Comparison of ENCODE assay signal across 7 mouse cellular contexts in the genomic region with DNA sequence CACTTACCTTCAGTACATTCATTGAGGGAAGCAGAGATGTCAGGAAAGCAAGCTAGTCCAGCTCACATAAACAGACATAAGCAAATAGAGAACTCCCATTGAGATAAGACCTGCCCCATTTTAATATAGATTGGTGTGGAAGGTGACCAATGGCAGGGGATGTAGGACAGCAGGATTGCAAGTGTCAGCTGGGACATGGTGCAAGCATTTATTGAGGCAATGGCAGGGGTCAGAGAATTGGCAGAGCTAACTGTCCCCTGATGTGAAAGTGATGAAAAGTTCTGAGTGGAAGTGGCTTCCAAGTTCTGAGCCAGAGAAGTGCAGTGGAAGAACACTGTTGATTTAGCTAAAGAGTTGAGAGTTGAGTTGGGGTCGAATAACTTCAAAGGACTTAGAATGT. TPM values are rescaled to one million over a fixed set of nuclear protein-coding genes. Genes with fewer than 3 reads are reported as not detected.
DNase-seq lines count a peak whose midpoint lies in the region; ATAC-seq and TF ChIP-seq lines count a peak whose summit lies in the region.

A gene (minus strand): TSS at position 105 of the 400 bp plus-strand sequence.

- no peak for ATAC-seq in forebrain, embryonic 12.5 days (ENCODE audit: low FRiP score)
- no peak for ATAC-seq in limb, embryonic 14.5 days (ENCODE audit: low FRiP score, low read depth)

- no peak within 1 kb of the TSS for H3K9ac ChIP-seq in CH12.LX (ENCODE audit: insufficient read depth, low read depth)
- no peak within 1 kb of the TSS for H3K9ac ChIP-seq in forebrain, embryonic 12.5 days
- H3K9ac ChIP-seq in limb, embryonic 14.5 days (ENCODE audit: low read depth, low read length, severe bottlenecking), result no peak within 1 kb of the TSS

- H3K79me3 ChIP-seq in C2C12 (ENCODE audit: low read depth), result no peaks in the 10 kb centered on the region

- H3K4me3 ChIP-seq in C2C12 (ENCODE audit: insufficient read depth, poor library complexity, severe bottlenecking) (no peak within 1 kb of the TSS), CH12.LX (replicated peaks in 1 of 3; ENCODE audit: low read depth in 2 of 3, low read length in 2 of 3, poor library complexity in 1 of 3) (no peak within 1 kb of the TSS)
- no peak within 1 kb of the TSS for H3K4me3 ChIP-seq in forebrain, embryonic 12.5 days (replicated peaks)
- no peak within 1 kb of the TSS for H3K4me3 ChIP-seq in limb, embryonic 14.5 days (replicated peaks; ENCODE audit: low read length)

- H3K79me2 ChIP-seq in C2C12 (ENCODE audit: control insufficient read depth, insufficient read depth) (peaks cover under 1% of the 10 kb centered on the region), CH12.LX (replicated peaks; ENCODE audit: control insufficient read depth, extremely low read depth, insufficient read depth, poor library complexity, severe bottlenecking) (no peaks in the 10 kb centered on the region)

- no peak for TF ChIP-seq RAD21 in CH12.LX (IDR thresholded peaks at IDR 0.05; ENCODE audit: low read depth, low read length)

- H3K27me3 ChIP-seq in C2C12 (ENCODE audit: control insufficient read depth, insufficient read depth, insufficient read length) (no peaks in the 10 kb centered on the region), CH12.LX (replicated peaks) (no peaks in the 10 kb centered on the region)
- no peaks in the 10 kb centered on the region for H3K27me3 ChIP-seq in forebrain, embryonic 12.5 days
- no peaks in the 10 kb centered on the region for H3K27me3 ChIP-seq in limb, embryonic 14.5 days (ENCODE audit: control insufficient read depth, insufficient read depth, low read length)

- H3K4me2 ChIP-seq in CH12.LX (ENCODE audit: insufficient read depth, low read depth, poor library complexity, severe bottlenecking), result no peak within 1 kb of the TSS
- H3K4me2 ChIP-seq in forebrain, embryonic 12.5 days, result no peak within 1 kb of the TSS
- H3K4me2 ChIP-seq in limb, embryonic 14.5 days (replicated peaks; ENCODE audit: low read depth, low read length, severe bottlenecking), result no peak within 1 kb of the TSS

- 79% methylated on average over 1 of the region's 1 CpGs for WGBS in forebrain, embryonic 12.5 days
- 76% methylated on average over 1 of the region's 1 CpGs for WGBS in limb, embryonic 14.5 days

- no peak for TF ChIP-seq CTCF in C2C12 (IDR thresholded peaks at IDR 0.05; ENCODE audit: control insufficient read depth, insufficient read depth, insufficient read length)
- no peak for TF ChIP-seq CTCF in CH12.LX (conservative IDR thresholded peaks at IDR 0.05 in 1 of 2, IDR thresholded peaks at IDR 0.05 in 1 of 2; ENCODE audit: low read depth in 2 of 2, low read length in 2 of 2)

- in situ Hi-C loops in CH12.LX (cut with MboI; ENCODE audit: low pct_ligation_motif_present, low pct_unique_long_range_greater_than_20kb, low sequenced_read_pairs), result no loop called here

- no peak for TF ChIP-seq EP300 in CH12.LX (IDR thresholded peaks at IDR 0.05; ENCODE audit: low read length)

- no peak for TF ChIP-seq POLR2A in CH12.LX (IDR thresholded peaks at IDR 0.05; ENCODE audit: low read depth, low read length)
- no peak for TF ChIP-seq POLR2A in limb, embryonic 14.5 days (IDR thresholded peaks at IDR 0.05; ENCODE audit: borderline replicate concordance, extremely low read depth, insufficient read depth, insufficient read length)

- H3K9me3 ChIP-seq in CH12.LX (replicated peaks; ENCODE audit: low read length), result no peaks in the 10 kb centered on the region
- no peaks in the 10 kb centered on the region for H3K9me3 ChIP-seq in forebrain, embryonic 12.5 days
- H3K9me3 ChIP-seq in limb, embryonic 14.5 days (ENCODE audit: control insufficient read depth, low read length), result no peaks in the 10 kb centered on the region

- dilution Hi-C loops in CH12.LX (cut with MboI; ENCODE audit: extremely low pct_ligation_motif_present, extremely low pct_unique_long_range_greater_than_20kb, low sequenced_read_pairs), result no loop called here

- H3ac ChIP-seq in C2C12 (ENCODE audit: control insufficient read depth, insufficient read length, low read depth), result no peak within 1 kb of the TSS

- H3K27ac ChIP-seq in CH12.LX (ENCODE audit: insufficient read depth, low read depth), result no peak within 1 kb of the TSS
- H3K27ac ChIP-seq in forebrain, embryonic 12.5 days, result no peak within 1 kb of the TSS
- H3K27ac ChIP-seq in limb, embryonic 14.5 days (replicated peaks; ENCODE audit: low read depth, low read length), result no peak within 1 kb of the TSS

- peaks cover 4 to 11% of the 10 kb centered on the region in 2 experiments for H3K4me1 ChIP-seq in CH12.LX (ENCODE audit: control insufficient read depth in 1 of 2, insufficient read depth in 2 of 2)
- H3K4me1 ChIP-seq in forebrain, embryonic 12.5 days, result peaks cover 7% of the 10 kb centered on the region
- peaks cover 6% of the 10 kb centered on the region; the same call in 1 of the 2 replicates for H3K4me1 ChIP-seq in limb, embryonic 14.5 days (ENCODE audit: control insufficient read depth, insufficient read depth, low read length)

- H3K36me3 ChIP-seq in C2C12 (ENCODE audit: control insufficient read depth, insufficient read depth), result no peaks in the 10 kb centered on the region
- peaks cover 0 to 8% of the 10 kb centered on the region in 2 experiments for H3K36me3 ChIP-seq in CH12.LX (replicated peaks in 1 of 2; ENCODE audit: control insufficient read depth in 1 of 2, insufficient read depth in 1 of 2, low read length in 1 of 2)
- H3K36me3 ChIP-seq in forebrain, embryonic 12.5 days (replicated peaks), result no peaks in the 10 kb centered on the region; the same call in 1 of the 2 replicates
- no peaks in the 10 kb centered on the region for H3K36me3 ChIP-seq in limb, embryonic 14.5 days (ENCODE audit: control insufficient read depth, insufficient read depth, low read length)

- no peak for DNase-seq in CH12.LX (ENCODE audit: extremely low read depth)
- no peak for DNase-seq in heart, postnatal 4 days
- no peak for DNase-seq in limb, embryonic 14.5 days (ENCODE audit: low spot score)
- no peak for DNase-seq in Muller cell, postnatal 12 days (ENCODE audit: inconsistent ontology term)
- no peak for DNase-seq in cerebellum, adult 9-10 months

TF ChIP-seq in C2C12, 6 proteins besides CTCF, POLR2A, EP300 and RAD21:
- TF ChIP-seq MYOD1 (IDR thresholded peaks at IDR 0.05; ENCODE audit: control insufficient read depth, insufficient read length, low read depth), result no peak
- no peak for TF ChIP-seq MYOG (IDR thresholded peaks at IDR 0.05; ENCODE audit: control insufficient read depth, extremely low read depth, insufficient read length)
- no peak for TF ChIP-seq MAX (IDR thresholded peaks at IDR 0.05)
- no peak for TF ChIP-seq USF1 (IDR thresholded peaks at IDR 0.05; ENCODE audit: low read depth)
- TF ChIP-seq CEBPB (IDR thresholded peaks at IDR 0.05; ENCODE audit: low read depth), result no peak
- no peak for TF ChIP-seq FOSL1 (IDR thresholded peaks at IDR 0.05; ENCODE audit: insufficient read depth, low read length, poor library complexity, severe bottlenecking)

TF ChIP-seq in CH12.LX, 34 proteins besides CTCF, POLR2A, EP300 and RAD21:
- no peak for TF ChIP-seq MXI1 (IDR thresholded peaks at IDR 0.05; ENCODE audit: low read depth, low read length)
- TF ChIP-seq BHLHE40 (IDR thresholded peaks at IDR 0.05; ENCODE audit: low read depth, low read length), result no peak
TF ChIP-seq in CH12.LX: peak in this region for 0.

RNA-seq across cellular contexts. Expression of the gene that starts here (rescaled TPM):
- polyA plus RNA-seq in C2C12 (2012; fragmentation: generic; extraction: Trizol), result 27.9 TPM
- 25.0 and 37.7 TPM in 2 replicates for total RNA-seq in CH12.LX (2012; rRNA removed)
- total RNA-seq in CH12.LX (2014; rRNA removed), result 20.1 and 23.6 TPM in 2 replicates
- polyA plus RNA-seq in CH12.LX (2012; ENCODE audit: insufficient read length, low read depth), result 20.5 and 21.2 TPM in 2 replicates
- 26.1 and 28.6 TPM in 2 replicates for polyA plus RNA-seq in forebrain, embryonic 12.5 days (2016; fragmentation: Nextera tagmentation; extraction: Ambion mirVana)
- 10 to 100 TPM; 35.3 to 44.2 TPM for total RNA-seq in heart, postnatal 4 days (2021)
- 27.3 and 36.7 TPM in 2 replicates for polyA plus RNA-seq in limb, embryonic 14.5 days (2012; rRNA removed)
- polyA plus RNA-seq in limb, embryonic 14.5 days (2014; fragmentation: Nextera tagmentation; extraction: Ambion mirVana), result 22.6 and 25.5 TPM in 2 replicates
